Mouse (Mus musculus) liver, embryonic 15.5 days (tissue): Measurements from ENCODE around the gene Aacs. TPM values are rescaled to one million over a fixed set of nuclear protein-coding genes. Genes with fewer than 3 reads are reported as not detected.
"Not testable (repeated sequence)": the region's sequence is repeated elsewhere in the genome, so short reads cannot be mapped to it uniquely, and the experiment has no call there.

Experiments used
- ATAC-seq: fragments of 200-750 bp; cut with Nextera tagmentation; 2 replicates; pipeline ENCODE4 v1.8.0; 2017; ENCODE audit warnings: moderate number of reproducible peaks, mild to moderate bottlenecking, moderate library complexity; ENCODE audit not compliant: insufficient read depth
- H3K27ac ChIP-seq: fragments of 300-500 bp; sonication (generic); replicated peaks from 2 replicates; pipeline ENCODE4 v1.5.1; 2015; ENCODE audit warnings: mild to moderate bottlenecking, inconsistent platforms
- H3K27me3 ChIP-seq: fragments of 300-500 bp; sonication (generic); 2 replicates; pipeline ENCODE4 v1.6.1; 2015; ENCODE audit warnings: mild to moderate bottlenecking, inconsistent platforms
- H3K36me3 ChIP-seq: fragments of 300-500 bp; sonication (generic); replicated peaks from 2 replicates; pipeline ENCODE4 v1.6.1; 2015; ENCODE audit warnings: moderate library complexity, mild to moderate bottlenecking, inconsistent platforms
- H3K4me1 ChIP-seq: fragments of 300-500 bp; sonication (generic); replicated peaks from 2 replicates; pipeline ENCODE4 v1.6.1; 2015; ENCODE audit warnings: inconsistent platforms
- H3K4me2 ChIP-seq: fragments of 300-500 bp; sonication (generic); 2 replicates; pipeline ENCODE4 v1.6.1; 2015; ENCODE audit warnings: moderate library complexity, mild to moderate bottlenecking, inconsistent platforms
- H3K4me3 ChIP-seq: fragments of 300-500 bp; sonication (generic); replicated peaks from 2 replicates; pipeline ENCODE4 v1.5.1; 2015; ENCODE audit warnings: mild to moderate bottlenecking, inconsistent platforms
- H3K9ac ChIP-seq: fragments of 300-500 bp; sonication (generic); 2 replicates; pipeline ENCODE4 v1.6.1; 2015; ENCODE audit warnings: moderate library complexity, mild to moderate bottlenecking, inconsistent platforms
- H3K9me3 ChIP-seq: fragments of 300-500 bp; sonication (generic); replicated peaks from 2 replicates; pipeline ENCODE4 v1.6.1; 2016; ENCODE audit warnings: inconsistent platforms
- WGBS: fragments of 180-500 bp; shearing (Covaris S2); methylation state at CpG from one replicate; pipeline ENCODE4 v1.1.7; 2015; ENCODE audit warnings: mixed read lengths; ENCODE audit not compliant: insufficient replicate concordance; 5-methylcytosine and 5-hydroxymethylcytosine counted together
- polyA plus RNA-seq: library from polyadenylated mRNA; unstranded; fragments of >200 nt; fragmentation: Nextera tagmentation; extraction: Ambion mirVana; gene quantifications from 2 replicates; pipeline ENCODE4 v1.2.1, GENCODE M21; 2015

The Aacs gene
- polyA plus RNA-seq, 1 experiment from 2014 or later, result 18.7 TPM

GRCm38 (mm10) chr5:125480434-125481231 is 5.0 kb downstream of the Aacs start:
- peaks cover 46% of the 10 kb centered on the region for H3K4me1 ChIP-seq
- no peaks in the 10 kb centered on the region for H3K9me3 ChIP-seq
- no peak overlapping the region for H3K4me2 ChIP-seq
- peaks cover 23% of the 10 kb centered on the region for H3K36me3 ChIP-seq
- WGBS, result 67% methylated on average over 11 of the region's 11 CpGs
- no peak overlapping the region for H3K27ac ChIP-seq
- ATAC-seq, result no peak
- H3K9ac ChIP-seq, result no peak overlapping the region
- H3K4me3 ChIP-seq, result no peak overlapping the region
- no peaks in the 10 kb centered on the region for H3K27me3 ChIP-seq

- H3K27ac ChIP-seq, result no peak overlapping the region
- no peak overlapping the region for H3K4me2 ChIP-seq
- no peaks in the 10 kb centered on the region for H3K9me3 ChIP-seq
- peaks cover 29% of the 10 kb centered on the region for H3K4me1 ChIP-seq
- H3K27me3 ChIP-seq, result no peaks in the 10 kb centered on the region
- H3K4me3 ChIP-seq, result no peak overlapping the region
- no peak for ATAC-seq
- 68% methylated on average over 7 of the region's 7 CpGs for WGBS
- H3K9ac ChIP-seq, result no peak overlapping the region
- H3K36me3 ChIP-seq, result peaks cover 35% of the 10 kb centered on the region
These were observed 6.9 kb downstream of the Aacs start for GRCm38 (mm10) chr5:125482474-125482873.

- H3K27me3 ChIP-seq, result no peaks in the 10 kb centered on the region
- no peak overlapping the region for H3K4me3 ChIP-seq
- ATAC-seq, result peak; percentile 30
- H3K4me2 ChIP-seq, result no peak overlapping the region
- H3K4me1 ChIP-seq, result peaks cover 17% of the 10 kb centered on the region
- H3K36me3 ChIP-seq, result peaks cover 35% of the 10 kb centered on the region
- H3K9me3 ChIP-seq, result no peaks in the 10 kb centered on the region
- peak overlapping the region; percentile 51 for H3K27ac ChIP-seq
- H3K9ac ChIP-seq, result no peak overlapping the region
- 60% methylated on average over 5 of the region's 6 CpGs for WGBS
These were observed 8.3 kb downstream of the Aacs start for GRCm38 (mm10) chr5:125483712-125484611.

GRCm38 (mm10) chr5:125485031-125485778 is 9.6 kb downstream of the Aacs start:
- H3K4me2 ChIP-seq, result no peak overlapping the region
- no peak overlapping the region for H3K4me3 ChIP-seq
- H3K9ac ChIP-seq, result no peak overlapping the region
- H3K36me3 ChIP-seq, result peaks cover 35% of the 10 kb centered on the region
- 77% methylated on average over 4 of the region's 4 CpGs for WGBS
- H3K4me1 ChIP-seq, result peaks cover 17% of the 10 kb centered on the region
- ATAC-seq, result no peak
- no peaks in the 10 kb centered on the region for H3K27me3 ChIP-seq
- 0 out of 2 replicates have a peak overlapping the region, but pooled peaks have one; percentile 38 for H3K27ac ChIP-seq
- no peaks in the 10 kb centered on the region for H3K9me3 ChIP-seq

- Histone ChIP-seq H3K27ac (no peak overlapping the region), H3K9me3 (no peaks in the 10 kb centered on the region), H3K27me3 (no peaks in the 10 kb centered on the region), H3K9ac (no peak overlapping the region), H3K36me3 (peaks cover 42% of the 10 kb centered on the region), H3K4me2 (no peak overlapping the region), H3K4me1 (peaks cover 17% of the 10 kb centered on the region), H3K4me3 (no peak overlapping the region)
- ATAC-seq, result no peak
- 50% methylated on average over 1 of the region's 1 CpGs for WGBS
These were observed 10.5 kb downstream of the Aacs start for GRCm38 (mm10) chr5:125486088-125486487.

GRCm38 (mm10) chr5:125487375-125488115 is 11.9 kb downstream of the Aacs start:
- no peak for ATAC-seq
- no peak overlapping the region for H3K9ac ChIP-seq
- H3K36me3 ChIP-seq, result peaks cover 46% of the 10 kb centered on the region
- 69% methylated on average over 11 of the region's 11 CpGs for WGBS
- H3K9me3 ChIP-seq, result no peaks in the 10 kb centered on the region
- no peak overlapping the region for H3K4me3 ChIP-seq
- peaks cover 11% of the 10 kb centered on the region for H3K4me1 ChIP-seq
- H3K27ac ChIP-seq, result no peak overlapping the region
- no peaks in the 10 kb centered on the region for H3K27me3 ChIP-seq
- H3K4me2 ChIP-seq, result no peak overlapping the region

- 58% methylated on average over 4 of the region's 4 CpGs for WGBS
- Histone ChIP-seq H3K4me1 (peaks cover 7% of the 10 kb centered on the region), H3K9ac (no peak overlapping the region), H3K27ac (no peak overlapping the region), H3K9me3 (no peaks in the 10 kb centered on the region), H3K4me3 (no peak overlapping the region), H3K36me3 (peaks cover 45% of the 10 kb centered on the region), H3K4me2 (no peak overlapping the region), H3K27me3 (no peaks in the 10 kb centered on the region)
- ATAC-seq, result no peak
These were observed 12.5 kb downstream of the Aacs start for GRCm38 (mm10) chr5:125488116-125488455.

- H3K27ac ChIP-seq, H3K9me3 ChIP-seq, H3K4me2 ChIP-seq, H3K27me3 ChIP-seq, H3K4me3 ChIP-seq, H3K9ac ChIP-seq, ATAC-seq, H3K4me1 ChIP-seq: not testable (repeated sequence)
- 80% methylated on average over 5 of the region's 5 CpGs for WGBS
- H3K36me3 ChIP-seq, result peaks cover 39% of the 10 kb centered on the region
These were observed 13.3 kb downstream of the Aacs start for GRCm38 (mm10) chr5:125488953-125489352.

- Histone ChIP-seq H3K4me3 (no peak overlapping the region), H3K27me3 (no peaks in the 10 kb centered on the region), H3K36me3 (peaks cover 22% of the 10 kb centered on the region; the same call in 1 of the 2 replicates), H3K9ac (no peak overlapping the region), H3K4me1 (no peaks in the 10 kb centered on the region), H3K4me2 (no peak overlapping the region), H3K27ac (no peak overlapping the region), H3K9me3 (no peaks in the 10 kb centered on the region)
- 84% methylated on average over 10 of the region's 10 CpGs for WGBS
- ATAC-seq, result no peak
These were observed 15.5 kb downstream of the Aacs start for GRCm38 (mm10) chr5:125491107-125491506.

GRCm38 (mm10) chr5:125492379-125493092 is 16.9 kb downstream of the Aacs start:
- H3K36me3 ChIP-seq, result peaks cover 15% of the 10 kb centered on the region; the same call in 1 of the 2 replicates
- H3K4me3 ChIP-seq, result no peak overlapping the region
- no peak overlapping the region for H3K27ac ChIP-seq
- H3K27me3 ChIP-seq, result no peaks in the 10 kb centered on the region
- no peak overlapping the region for H3K4me2 ChIP-seq
- WGBS, result 73% methylated on average over 17 of the region's 17 CpGs
- no peak overlapping the region for H3K9ac ChIP-seq
- no peak for ATAC-seq
- H3K9me3 ChIP-seq, result no peaks in the 10 kb centered on the region
- no peaks in the 10 kb centered on the region for H3K4me1 ChIP-seq
